Mouse (Mus musculus) central nervous system, embryonic 14 days (tissue): ENCODE measurements around the gene Anapc11. TPM values are rescaled to one million over a fixed set of nuclear protein-coding genes. Genes with fewer than 3 reads are reported as not detected.

ENCODE experiments used
- polyA plus RNA-seq: library from polyadenylated mRNA; depleted of rRNA; stranded (reverse); fragments of >200 nt; gene quantifications from 2 replicates; pipeline ENCODE4 v1.2.3, GENCODE M21; 2012; rRNA removed

The Anapc11 gene
- polyA plus RNA-seq, result 168 and 170 TPM in 2 replicates

GRCm38 (mm10) chr11:120598283-120598989, at the start of gene Anapc11, which contains the start of gene Alyref:
TSS of gene Anapc11 (plus strand) at chr11:120598421.
TSS of gene Alyref (minus strand) at chr11:120598365.

GRCm38 (mm10) chr11:120549168-120549945, 48.9 kb upstream of the Anapc11 start, which contains the start of gene Mcrip1:
TSS of gene Mcrip1 (minus strand) at chr11:120549727.

GRCm38 (mm10) chr11:120550810-120551440, 47.3 kb upstream of the Anapc11 start, which contains the start of gene Ppp1r27:
TSS of gene Ppp1r27 (minus strand) at chr11:120551132.

GRCm38 (mm10) chr11:120572752-120573584, 25.3 kb upstream of the Anapc11 start, which contains the start of gene P4hb:
TSS of gene P4hb (minus strand) at chr11:120573253.

GRCm38 (mm10) chr11:120581490-120582267, 16.5 kb upstream of the Anapc11 start, which contains the start of gene Arhgdia:
TSS of gene Arhgdia (minus strand) at chr11:120581624.

GRCm38 (mm10) chr11:120608241-120609034, 10.2 kb downstream of the Anapc11 start, which contains the start of gene Npb:
TSS of gene Npb (plus strand) at chr11:120608477.

GRCm38 (mm10) chr11:120617519-120618112, 19.4 kb downstream of the Anapc11 start, which contains the start of gene Pcyt2:
TSS of gene Pcyt2 (minus strand) at chr11:120617936.

GRCm38 (mm10) chr11:120625152-120625775, 27.0 kb downstream of the Anapc11 start, which contains the start of gene Sirt7:
TSS of gene Sirt7 (minus strand) at chr11:120625240.

GRCm38 (mm10) chr11:120633520-120634343, 35.5 kb downstream of the Anapc11 start, which contains the start of gene Mafg:
TSS of gene Mafg (minus strand) at chr11:120633600.

GRCm38 (mm10) chr11:120643601-120643987, 45.4 kb downstream of the Anapc11 start, which contains the start of gene Pycr1:
TSS of gene Pycr1 (minus strand) at chr11:120643769.

GRCm38 (mm10) chr11:120648001-120648476, 49.8 kb downstream of the Anapc11 start, which contains the start of gene Myadml2:
TSS of gene Myadml2 (minus strand) at chr11:120648158.

Other genes starting within 250 kb of the Anapc11 start
- gene Actg1, start 249.9 kb upstream of the Anapc11 start, polyA plus RNA-seq, result 1,737 and 2,132 TPM in 2 replicates
- 0.54 and 0.64 TPM in 2 replicates for gene Fscn2, start 236.9 kb upstream of the Anapc11 start, polyA plus RNA-seq
- gene Faap100, start 219.7 kb upstream of the Anapc11 start, polyA plus RNA-seq, result 84.8 and 87.8 TPM in 2 replicates
- gene Nploc4, start 160.7 kb upstream of the Anapc11 start, polyA plus RNA-seq, result 49.9 and 50.5 TPM in 2 replicates
- 0.14 TPM in 1 of 2 replicates, not detected in the other for gene Tspan10, start 155.8 kb upstream of the Anapc11 start, polyA plus RNA-seq
- 0.29 and 0.44 TPM in 2 replicates for gene Pde6g, start 144.9 kb upstream of the Anapc11 start, polyA plus RNA-seq
- gene Oxld1, start 140.4 kb upstream of the Anapc11 start, polyA plus RNA-seq, result 8.3 and 9.0 TPM in 2 replicates
- 34.1 and 34.7 TPM in 2 replicates for gene Ccdc137, start 140.3 kb upstream of the Anapc11 start, polyA plus RNA-seq
- 40.3 and 40.8 TPM in 2 replicates for gene Arl16, start 130.8 kb upstream of the Anapc11 start, polyA plus RNA-seq
- gene Mrpl12, start 113.8 kb upstream of the Anapc11 start, polyA plus RNA-seq, result 101 and 106 TPM in 2 replicates
- 42.9 and 47.1 TPM in 2 replicates for gene Slc25a10, start 106.6 kb upstream of the Anapc11 start, polyA plus RNA-seq
- gene Gcgr, start 67.7 kb upstream of the Anapc11 start, polyA plus RNA-seq, result 0.25 and 1.1 TPM in 2 replicates
- gene Mcrip1, start 48.7 kb upstream of the Anapc11 start, polyA plus RNA-seq, result 208 and 216 TPM in 2 replicates
- gene Ppp1r27, start 47.3 kb upstream of the Anapc11 start, polyA plus RNA-seq, result 0.59 TPM in 1 of 2 replicates, not detected in the other
- gene P4hb, start 25.2 kb upstream of the Anapc11 start, polyA plus RNA-seq, result 209 and 309 TPM in 2 replicates
- gene Arhgdia, start 16.8 kb upstream of the Anapc11 start, polyA plus RNA-seq, result 455 and 517 TPM in 2 replicates
- 136 and 151 TPM in 2 replicates for gene Alyref, start 56 bp upstream of the Anapc11 start, polyA plus RNA-seq
- 0.73 and 1.2 TPM in 2 replicates for gene Npb, start 10.1 kb downstream of the Anapc11 start, polyA plus RNA-seq
- 272 and 279 TPM in 2 replicates for gene Pcyt2, start 19.5 kb downstream of the Anapc11 start, polyA plus RNA-seq
- gene Sirt7, start 26.8 kb downstream of the Anapc11 start, polyA plus RNA-seq, result 74.5 and 74.8 TPM in 2 replicates
- 52.3 and 57.4 TPM in 2 replicates for gene Mafg, start 35.2 kb downstream of the Anapc11 start, polyA plus RNA-seq
- gene Pycr1, start 45.3 kb downstream of the Anapc11 start, polyA plus RNA-seq, result 22.8 and 29.0 TPM in 2 replicates
- 0.11 and 0.58 TPM in 2 replicates for gene Myadml2, start 49.7 kb downstream of the Anapc11 start, polyA plus RNA-seq
- gene Notum, start 62.8 kb downstream of the Anapc11 start, polyA plus RNA-seq, result 1.9 and 3.2 TPM in 2 replicates
- gene Aspscr1, start 74.6 kb downstream of the Anapc11 start, polyA plus RNA-seq, result 88.0 and 94.4 TPM in 2 replicates
- gene Cenpx, start 115.3 kb downstream of the Anapc11 start, polyA plus RNA-seq, result 71.4 and 77.3 TPM in 2 replicates
- 125 and 127 TPM in 2 replicates for gene Lrrc45, start 115.5 kb downstream of the Anapc11 start, polyA plus RNA-seq
- 346 and 390 TPM in 2 replicates for gene Rac3, start 123.0 kb downstream of the Anapc11 start, polyA plus RNA-seq
- 11.1 and 11.3 TPM in 2 replicates for gene Dcxr, start 128.9 kb downstream of the Anapc11 start, polyA plus RNA-seq
- 0.57 and 5.7 TPM in 2 replicates for gene Cbr2, start 133.7 kb downstream of the Anapc11 start, polyA plus RNA-seq
- gene Hmga1b, start 164.4 kb downstream of the Anapc11 start, polyA plus RNA-seq, result 1.6 and 1.7 TPM in 2 replicates
- 103 and 114 TPM in 2 replicates for gene Rfng, start 185.8 kb downstream of the Anapc11 start, polyA plus RNA-seq
- gene Gps1, start 185.9 kb downstream of the Anapc11 start, polyA plus RNA-seq, result 278 and 290 TPM in 2 replicates
- gene Dus1l, start 198.0 kb downstream of the Anapc11 start, polyA plus RNA-seq, result 48.0 and 49.8 TPM in 2 replicates
- 238 and 256 TPM in 2 replicates for gene Fasn, start 226.1 kb downstream of the Anapc11 start, polyA plus RNA-seq